Mouse (Mus musculus) small intestine, adult 2 months (tissue): ENCODE measurements at regions not wholly inside any gene's neighbourhood (a gene's known extent, or its start where the extent isn't known, plus 50 kb on each side); places are given as distances from the start of the nearest gene placed in this dataset.

ENCODE experiments used
- CTCF ChIP-seq: fragments of 200-500 bp; IDR thresholded peaks from 2 replicates; pipeline ENCODE4 v1.5.1; 2012; ENCODE audit warnings: low read depth, mild to moderate bottlenecking, control low read depth, inconsistent platforms, low read length, moderate library complexity, mixed read lengths; ENCODE audit not compliant: insufficient replicate concordance, insufficient read length; ENCODE audit errors: extremely low read depth
- POLR2A ChIP-seq: fragments of 200-500 bp; IDR thresholded peaks from 2 replicates; pipeline ENCODE4 v1.6.1; 2012; ENCODE audit warnings: low read depth, mild to moderate bottlenecking, control low read depth, inconsistent platforms, low read length, moderate library complexity

DNA sequence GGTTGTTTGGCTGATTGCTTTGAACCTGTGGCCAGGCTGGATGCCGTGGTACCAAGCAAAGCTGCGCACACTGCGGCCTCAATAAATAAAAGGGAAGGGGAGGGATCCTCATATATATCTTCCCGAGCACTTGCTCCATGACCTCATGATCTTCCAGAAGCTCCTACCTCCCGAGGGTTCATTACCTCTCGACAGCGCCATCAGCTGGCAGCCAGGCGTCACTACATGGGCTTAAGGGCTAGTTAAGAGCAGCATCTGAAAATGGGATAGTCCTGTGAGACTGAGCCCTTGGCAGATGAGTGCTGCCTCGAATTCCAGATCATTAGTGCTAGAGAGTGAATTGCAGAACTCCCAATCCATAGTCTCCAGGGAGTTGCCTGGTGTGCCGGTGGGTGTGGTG, 134.0 kb downstream of the Zfp281 start:
- no peak for TF ChIP-seq POLR2A
- no peak for TF ChIP-seq CTCF
